Mouse (Mus musculus) 3T3-L1 (cell line): ENCODE measurements around the gene BC147527.
"Not testable (repeated sequence)": the region's sequence is repeated elsewhere in the genome, so short reads cannot be mapped to it uniquely, and the experiment has no call there.

ENCODE experiments used
- DNase-seq: peaks from one replicate; pipeline ENCODE4 v3.0.0-alpha.2; 2015; ENCODE audit warnings: low read depth, low spot score

The BC147527 gene

DNA sequence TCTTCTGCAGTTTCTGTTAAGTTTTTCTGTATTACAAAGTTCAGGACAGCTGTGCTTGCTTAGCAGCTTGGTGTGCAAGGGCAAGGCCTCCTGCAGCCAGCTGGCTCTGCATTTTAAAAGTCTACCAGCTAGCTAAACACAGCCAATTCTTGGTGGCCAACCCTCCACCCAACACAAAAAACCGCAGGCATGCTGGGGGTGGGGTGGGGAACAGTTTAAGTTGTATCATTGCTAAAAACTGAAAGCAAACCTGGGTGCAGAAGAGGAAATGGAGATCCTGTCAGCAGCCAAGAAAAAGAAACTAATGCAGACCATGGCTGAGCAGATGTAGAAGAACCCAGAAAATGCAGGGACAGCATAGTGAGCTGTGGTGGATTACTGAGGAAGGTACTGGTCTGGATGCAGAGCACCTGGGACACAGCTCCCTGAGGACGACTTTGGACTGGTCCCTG lies at the start of gene BC147527:
BC147527 (plus strand) TSS at position 402 of the 452 bp plus-strand sequence.
- no peak for DNase-seq

DNA sequence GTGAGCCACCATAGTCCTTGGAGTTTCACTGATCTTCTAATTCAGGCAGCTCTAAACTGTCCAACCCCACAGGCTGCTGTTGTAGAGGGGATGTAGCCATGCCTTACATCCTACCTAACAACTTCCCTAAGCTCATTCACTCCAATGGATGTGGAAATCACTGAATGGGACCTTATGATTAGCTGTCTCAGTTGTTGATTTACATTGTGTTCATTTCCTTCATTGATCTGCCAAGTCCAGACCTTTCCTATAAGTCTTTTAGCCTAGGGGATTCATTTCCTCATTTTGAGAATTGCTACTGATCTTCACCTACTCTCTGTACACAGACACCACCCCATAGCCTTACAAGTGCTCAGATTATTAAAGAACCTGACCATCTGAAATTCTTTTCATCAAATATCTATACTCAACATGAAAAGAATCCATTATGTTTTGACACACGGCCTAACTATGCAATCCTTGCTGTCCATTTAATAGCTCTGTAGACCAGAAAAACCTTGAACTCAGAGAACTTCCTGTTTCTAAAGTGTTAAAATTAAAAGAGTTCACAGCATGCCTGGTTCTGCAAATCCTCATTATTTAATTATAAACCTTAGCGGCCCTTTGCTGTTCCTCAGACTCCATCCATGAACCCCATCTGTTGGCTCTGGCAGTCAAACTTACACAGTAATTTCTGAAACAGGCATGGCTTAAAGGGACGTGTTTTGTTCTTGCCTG lies 48.8 kb upstream of the BC147527 start:
- not testable (repeated sequence) for DNase-seq

- not testable (repeated sequence) for DNase-seq
Observed at GRCm38 (mm10) chr13:120258817-120259658, 41.2 kb upstream of the BC147527 start.

GRCm38 (mm10) chr13:120259718-120260117 lies 40.5 kb upstream of the BC147527 start:
- DNase-seq: not testable (repeated sequence)

DNA sequence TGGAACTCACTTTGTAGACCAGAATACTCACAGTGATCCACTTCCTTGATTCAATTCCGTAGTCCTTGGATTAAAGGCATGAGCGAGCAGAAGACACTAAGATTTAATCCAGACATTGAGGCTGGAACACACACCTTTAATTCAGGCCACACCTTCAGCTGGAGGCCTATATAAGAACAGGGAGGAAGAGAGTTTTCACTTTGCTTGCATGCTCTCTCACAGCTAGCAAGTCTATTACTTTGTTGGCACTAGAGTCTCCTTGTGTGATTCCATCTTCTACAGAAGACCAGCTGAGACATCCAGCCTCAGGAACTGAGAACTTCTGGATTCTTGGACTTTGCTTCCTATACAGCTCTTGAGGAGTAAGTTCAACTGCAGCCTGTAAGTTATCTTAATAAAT lies 37.3 kb upstream of the BC147527 start, which contains the start of gene AF067061:
AF067061 (plus strand) TSS at position 245 of the 400 bp plus-strand sequence.
- not testable (repeated sequence) for DNase-seq

GRCm38 (mm10) chr13:120277837-120278236 lies 22.4 kb upstream of the BC147527 start:
- not testable (repeated sequence) for DNase-seq

GRCm38 (mm10) chr13:120278784-120279183 lies 21.4 kb upstream of the BC147527 start:
- no peak for DNase-seq

DNA sequence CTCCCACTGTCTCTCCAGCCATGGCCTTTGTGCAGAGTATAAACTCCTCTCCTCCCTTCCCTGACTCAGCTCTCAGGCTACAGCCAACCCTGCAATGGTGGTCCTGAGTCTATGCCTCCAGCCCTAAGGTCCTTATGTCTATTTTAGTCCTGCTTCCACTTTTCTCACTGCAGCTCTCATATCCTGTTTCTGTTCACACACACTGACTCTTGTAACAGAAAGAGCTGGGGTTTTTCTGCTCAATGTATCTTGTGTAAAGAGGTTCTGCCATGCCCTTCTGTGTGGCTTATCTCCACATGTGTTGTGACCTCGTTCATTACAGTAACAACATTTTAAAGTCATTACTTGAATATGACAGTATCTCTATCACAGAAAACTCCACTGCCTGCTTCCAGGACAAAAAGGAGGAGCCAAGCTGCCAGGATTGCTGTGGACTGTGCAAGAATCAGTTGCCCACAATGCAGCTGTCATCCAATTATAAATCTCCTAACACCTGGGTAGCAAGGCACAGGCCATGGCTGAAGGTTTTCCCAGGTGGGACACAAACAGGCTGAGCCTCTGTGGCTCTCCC lies 783 bp upstream of the BC147527 start:
- no peak for DNase-seq

DNA sequence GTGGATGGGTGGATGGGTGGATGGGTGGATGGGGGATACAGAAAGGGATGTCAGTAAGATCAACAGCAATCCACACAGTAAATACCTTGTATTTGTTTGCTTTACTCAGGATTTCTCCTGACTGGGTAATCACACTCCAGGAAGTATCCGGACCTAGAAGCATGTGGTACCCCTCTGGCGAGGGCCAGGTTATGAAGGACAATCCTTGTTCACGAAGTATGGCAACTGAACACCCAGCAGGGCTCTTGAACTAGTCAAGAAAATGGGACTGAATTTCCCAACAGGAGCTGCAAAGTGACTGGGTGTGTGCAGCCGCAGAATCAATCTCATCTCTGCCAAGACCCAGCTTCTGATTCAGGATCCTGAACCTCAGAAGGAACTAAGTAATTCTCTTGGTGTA lies 661 bp downstream of the BC147527 start:
- DNase-seq: no peak

DNA sequence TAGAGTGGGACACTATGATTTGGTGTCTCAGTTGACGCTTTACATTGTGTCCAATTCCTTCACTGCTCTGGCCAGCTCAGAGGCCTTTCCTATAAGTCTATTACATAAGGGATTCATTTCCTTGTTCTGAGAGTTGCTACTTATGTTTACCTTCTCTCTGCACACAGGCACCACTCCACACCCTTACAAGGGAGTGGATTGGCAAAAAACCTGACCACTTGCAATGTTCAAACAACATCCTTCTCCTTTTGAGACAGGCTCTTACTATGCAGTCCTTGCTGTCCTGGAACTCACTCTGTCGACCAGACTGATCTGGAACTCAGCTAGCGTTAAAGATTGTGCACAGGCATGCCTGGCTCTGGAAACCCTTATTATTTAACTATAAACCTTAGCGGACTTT lies 10.6 kb downstream of the BC147527 start:
- no peak for DNase-seq

- DNase-seq: no peak
Observed at GRCm38 (mm10) chr13:120313584-120313983, 13.4 kb downstream of the BC147527 start.

GRCm38 (mm10) chr13:120316578-120316977 lies 16.4 kb downstream of the BC147527 start, which contains the start of gene Tcstv3:
Gene Tcstv3 (plus strand): TSS chr13:120316878.
- not testable (repeated sequence) for DNase-seq

- no peak for DNase-seq
Observed at GRCm38 (mm10) chr13:120320183-120320582, 20.0 kb downstream of the BC147527 start.

- peak; percentile 46 for DNase-seq
Observed at GRCm38 (mm10) chr13:120320721-120321120, 20.5 kb downstream of the BC147527 start.
